ENCODE assay signal across 12 mouse cellular contexts in the genomic region with DNA sequence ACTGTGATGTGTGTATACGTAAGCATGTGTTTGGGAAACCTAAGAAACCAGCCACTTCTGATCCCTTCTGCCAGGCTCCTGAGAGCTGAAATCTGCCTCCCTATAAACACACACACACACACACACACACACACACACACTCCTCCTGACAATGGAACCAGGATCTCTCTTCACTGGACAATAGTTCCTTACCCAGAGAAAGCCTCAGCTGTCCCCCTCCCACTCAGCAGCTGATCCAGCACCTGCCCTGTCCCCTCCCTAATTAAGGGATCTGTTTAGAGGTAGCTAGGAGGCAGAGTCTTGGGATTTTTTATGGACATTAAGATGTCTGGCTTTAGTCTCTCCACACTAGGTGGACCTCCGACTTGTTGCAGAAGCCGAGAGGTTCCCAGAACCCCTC. TPM values are rescaled to one million over a fixed set of nuclear protein-coding genes. Genes with fewer than 3 reads are reported as not detected.
DNase-seq lines count a peak whose midpoint lies in the region; ATAC-seq and TF ChIP-seq lines count a peak whose summit lies in the region.
"Had no signal": no experiment of that assay in that cellular context is flagged by ENCODE, and none has a peak within 500 bp of the region (broad histone marks: within the 10 kb centered on the region; RNA-seq: fewer than 3 reads in every experiment).

No protein-coding gene starts in this region.

- no peak for TF ChIP-seq CTCF in E14TG2a.4 (conservative IDR thresholded peaks at IDR 0.05; ENCODE audit: low read length)

- H3K36me3 ChIP-seq in heart, embryonic 13.5 days, result peaks cover 51% of the 10 kb centered on the region
- peaks cover 61% of the 10 kb centered on the region for H3K36me3 ChIP-seq in E14TG2a.4 (ENCODE audit: insufficient read depth, low read length)
- H3K36me3 ChIP-seq in forebrain, embryonic 14.5 days (ENCODE audit: control insufficient read depth, insufficient read depth, low read length), result peaks cover 36% of the 10 kb centered on the region
- peaks cover 30% of the 10 kb centered on the region for H3K36me3 ChIP-seq in liver, embryonic 13.5 days

- ATAC-seq in heart, embryonic 13.5 days (ENCODE audit: extremely low read depth, insufficient number of reproducible peaks, low FRiP score, low TSS enrichment), result no peak
- ATAC-seq in forebrain, embryonic 14.5 days, result no peak
- no peak for ATAC-seq in liver, embryonic 13.5 days (ENCODE audit: low read depth)

- H3K4me3 ChIP-seq in heart, embryonic 13.5 days, result peak overlapping the region; percentile 96
- 0 out of 2 replicates have a peak overlapping the region, but pooled peaks have one; percentile 91 for H3K4me3 ChIP-seq in E14TG2a.4 (replicated peaks; ENCODE audit: low read length)
- H3K4me3 ChIP-seq in forebrain, embryonic 14.5 days (ENCODE audit: low read depth, low read length), result no peak overlapping the region
- no peak overlapping the region for H3K4me3 ChIP-seq in liver, embryonic 13.5 days (replicated peaks)

- intact Hi-C loops in heart, postnatal 36 days (cut with DNase I), result loop anchor here (1.0 to 5.0 kb wide), 2 partner anchors 12 to 158 kb away; no protein-coding TSS in a partner anchor

- H3K9ac ChIP-seq in heart, embryonic 13.5 days, result peak overlapping the region; percentile 99
- H3K9ac ChIP-seq in forebrain, embryonic 14.5 days (ENCODE audit: low read length), result no peak overlapping the region
- no peak overlapping the region for H3K9ac ChIP-seq in liver, embryonic 13.5 days

- H3K4me1 ChIP-seq in heart, embryonic 13.5 days, result peaks cover 36% of the 10 kb centered on the region
- H3K4me1 ChIP-seq in E14TG2a.4 (replicated peaks; ENCODE audit: low read depth, low read length), result peaks cover 73% of the 10 kb centered on the region
- H3K4me1 ChIP-seq in forebrain, embryonic 14.5 days (ENCODE audit: control insufficient read depth, insufficient read depth, low read length), result peaks cover 16% of the 10 kb centered on the region
- H3K4me1 ChIP-seq in liver, embryonic 13.5 days (replicated peaks), result peaks cover 18% of the 10 kb centered on the region

- no peaks in the 10 kb centered on the region for H3K27me3 ChIP-seq in heart, embryonic 13.5 days (replicated peaks)
- H3K27me3 ChIP-seq in E14TG2a.4 (ENCODE audit: insufficient read depth, low read length), result no peaks in the 10 kb centered on the region
- H3K27me3 ChIP-seq in forebrain, embryonic 14.5 days (replicated peaks; ENCODE audit: control insufficient read depth, insufficient read depth, low read length), result no peaks in the 10 kb centered on the region
- peaks cover 51% of the 10 kb centered on the region for H3K27me3 ChIP-seq in liver, embryonic 13.5 days

- peak overlapping the region; percentile 99 for H3K27ac ChIP-seq in heart, embryonic 13.5 days (replicated peaks)
- peak overlapping the region; percentile 61; the same call in 1 of the 2 replicates for H3K27ac ChIP-seq in forebrain, embryonic 14.5 days (ENCODE audit: low read depth, low read length)
- H3K27ac ChIP-seq in liver, embryonic 13.5 days, result no peak overlapping the region

- 51% methylated on average over 3 of the region's 3 CpGs for WGBS in heart, embryonic 13.5 days
- WGBS in forebrain, embryonic 14.5 days, result 52% methylated on average over 3 of the region's 3 CpGs
- WGBS in liver, embryonic 13.5 days (ENCODE audit: insufficient replicate concordance), result 71% methylated on average over 3 of the region's 3 CpGs

- DNase-seq in heart, postnatal 36 days, result no peak
- peak; percentile 11 for DNase-seq in forebrain, embryonic 14.5 days (ENCODE audit: low spot score)
- DNase-seq in liver, embryonic 13.5 days, result no peak
- DNase-seq in frontal cortex, postnatal 25 days (ENCODE audit: low spot score in 2 of 2), result no peak
- DNase-seq in gastrocnemius, postnatal 25 days, result no peak
- no peak for DNase-seq in adrenal gland, postnatal 14 days
- DNase-seq: cerebellum, postnatal 25 days; layer of hippocampus, postnatal 36 days; right cerebral cortex, postnatal 4 days had no signal

- no peaks in the 10 kb centered on the region for H3K9me3 ChIP-seq in heart, embryonic 13.5 days
- no peaks in the 10 kb centered on the region for H3K9me3 ChIP-seq in E14TG2a.4 (ENCODE audit: low read length)
- H3K9me3 ChIP-seq in forebrain, embryonic 14.5 days (replicated peaks; ENCODE audit: control insufficient read depth, low read length), result no peaks in the 10 kb centered on the region
- no peaks in the 10 kb centered on the region for H3K9me3 ChIP-seq in liver, embryonic 13.5 days (replicated peaks)

- peak overlapping the region; percentile 72 for H3K4me2 ChIP-seq in heart, embryonic 13.5 days
- peak overlapping the region; percentile 92 for H3K4me2 ChIP-seq in forebrain, embryonic 14.5 days (ENCODE audit: low read length)
- H3K4me2 ChIP-seq in liver, embryonic 13.5 days, result peak overlapping the region; percentile 81; the same call in 1 of the 2 replicates

RNA-seq across cellular contexts. Expression of a gene that starts 3.1 kb away (rescaled TPM):
- 44.9 and 56.3 TPM in 2 replicates for polyA plus RNA-seq in heart, embryonic 13.5 days (2015; fragmentation: Nextera tagmentation; extraction: Ambion mirVana)
- total RNA-seq in heart, postnatal 36 days (2021), result 100 to 1,000 TPM; 130 to 163 TPM
- polyA plus RNA-seq in forebrain, embryonic 14.5 days (2014; fragmentation: Nextera tagmentation; extraction: Ambion mirVana), result 8.2 and 15.3 TPM in 2 replicates
- polyA plus RNA-seq in liver, embryonic 13.5 days (2015; fragmentation: Nextera tagmentation; extraction: Ambion mirVana), result 3.6 and 5.2 TPM in 2 replicates
- 10 to 100 TPM; 79.7 to 88.0 TPM for total RNA-seq in gastrocnemius, postnatal 25 days (2021)
- 87.3 and 87.4 TPM in 2 replicates for total RNA-seq in adrenal gland, postnatal 14 days (2021)

RNA-seq across cellular contexts. Expression of a gene that starts 16.8 kb away (rescaled TPM):
- polyA plus RNA-seq in heart, embryonic 13.5 days (2015; fragmentation: Nextera tagmentation; extraction: Ambion mirVana), result 0.11 and 0.32 TPM in 2 replicates
- total RNA-seq in heart, postnatal 36 days (2021), result under 1 TPM; 0.33 to 0.36 TPM
- polyA plus RNA-seq in forebrain, embryonic 14.5 days (2014; fragmentation: Nextera tagmentation; extraction: Ambion mirVana), result not detected in 2 replicates
- not detected in 2 replicates for polyA plus RNA-seq in liver, embryonic 13.5 days (2015; fragmentation: Nextera tagmentation; extraction: Ambion mirVana)
- total RNA-seq in gastrocnemius, postnatal 25 days (2021), result not detected
- 25.7 and 30.6 TPM in 2 replicates for total RNA-seq in adrenal gland, postnatal 14 days (2021)
- total RNA-seq: layer of hippocampus, postnatal 36 days had no signal
- polyA plus RNA-seq: gonadal fat pad, adult 2 months had no signal

RNA-seq across cellular contexts. Expression of a gene that starts 22.1 kb away (rescaled TPM):
- polyA plus RNA-seq in heart, embryonic 13.5 days (2015; fragmentation: Nextera tagmentation; extraction: Ambion mirVana), result 1.6 and 1.8 TPM in 2 replicates
- total RNA-seq in heart, postnatal 36 days (2021), result 1 to 10 TPM; 5.2 to 7.9 TPM
- polyA plus RNA-seq in forebrain, embryonic 14.5 days (2014; fragmentation: Nextera tagmentation; extraction: Ambion mirVana), result 1.1 and 1.8 TPM in 2 replicates
- 3.6 and 4.4 TPM in 2 replicates for polyA plus RNA-seq in liver, embryonic 13.5 days (2015; fragmentation: Nextera tagmentation; extraction: Ambion mirVana)
- 1 to 10 TPM; 2.0 to 5.4 TPM for total RNA-seq in gastrocnemius, postnatal 25 days (2021)
- total RNA-seq in adrenal gland, postnatal 14 days (2021), result 2.9 and 3.9 TPM in 2 replicates
- total RNA-seq: layer of hippocampus, postnatal 36 days had no signal

RNA-seq across cellular contexts. Expression of a gene that starts 28.6 kb away (rescaled TPM):
- 61.7 and 64.4 TPM in 2 replicates for polyA plus RNA-seq in heart, embryonic 13.5 days (2015; fragmentation: Nextera tagmentation; extraction: Ambion mirVana)
- 10 to 100 TPM; 20.2 TPM for total RNA-seq in heart, postnatal 36 days (2021)
- 75.0 and 87.6 TPM in 2 replicates for polyA plus RNA-seq in forebrain, embryonic 14.5 days (2014; fragmentation: Nextera tagmentation; extraction: Ambion mirVana)
- 66.2 and 71.8 TPM in 2 replicates for polyA plus RNA-seq in liver, embryonic 13.5 days (2015; fragmentation: Nextera tagmentation; extraction: Ambion mirVana)
- total RNA-seq in gastrocnemius, postnatal 25 days (2021), result 10 to 100 TPM; 14.2 to 17.6 TPM
- 24.0 and 27.0 TPM in 2 replicates for total RNA-seq in adrenal gland, postnatal 14 days (2021)

RNA-seq across cellular contexts. Expression of a gene that starts 35.7 kb away (rescaled TPM):
- polyA plus RNA-seq in heart, embryonic 13.5 days (2015; fragmentation: Nextera tagmentation; extraction: Ambion mirVana), result 4.7 and 6.4 TPM in 2 replicates
- total RNA-seq in heart, postnatal 36 days (2021), result under 1 TPM; 0.27 to 0.33 TPM
- 26.1 and 30.6 TPM in 2 replicates for polyA plus RNA-seq in forebrain, embryonic 14.5 days (2014; fragmentation: Nextera tagmentation; extraction: Ambion mirVana)
- polyA plus RNA-seq in liver, embryonic 13.5 days (2015; fragmentation: Nextera tagmentation; extraction: Ambion mirVana), result 0.38 and 0.41 TPM in 2 replicates
- under 1 TPM; 0.67 to 0.77 TPM for total RNA-seq in gastrocnemius, postnatal 25 days (2021)
- total RNA-seq in adrenal gland, postnatal 14 days (2021), result 2.6 and 3.0 TPM in 2 replicates

Comparison
In these comparisons a context has a peak if more than half of its experiments do, and no peak if none do; other contexts are left out.
1. H3K4me3 ChIP-seq: peak in heart, embryonic 13.5 days (single experiment) and E14TG2a.4 (single experiment); none in forebrain, embryonic 14.5 days (single experiment) and liver, embryonic 13.5 days (single experiment).
2. RNA of a gene that starts 16.8 kb away (total RNA-seq): 25.7 to 30.6 TPM in adrenal gland, postnatal 14 days; 0.33 to 0.36 TPM in heart, postnatal 36 days and not detected in gastrocnemius, postnatal 25 days; every median in the first group is over 10 times any median in the second.
3. Peak in every context shown above with its lines, with median percentiles within 50 percentile points of each other: H3K4me2 ChIP-seq.